Mouse (Mus musculus): Measurements from ENCODE around the gene Lypd8. TPM values are rescaled to one million over a fixed set of nuclear protein-coding genes. Genes with fewer than 3 reads are reported as not detected.

Lypd8 gene
- polyA plus RNA-seq, 1 experiment: not detected

DNA sequence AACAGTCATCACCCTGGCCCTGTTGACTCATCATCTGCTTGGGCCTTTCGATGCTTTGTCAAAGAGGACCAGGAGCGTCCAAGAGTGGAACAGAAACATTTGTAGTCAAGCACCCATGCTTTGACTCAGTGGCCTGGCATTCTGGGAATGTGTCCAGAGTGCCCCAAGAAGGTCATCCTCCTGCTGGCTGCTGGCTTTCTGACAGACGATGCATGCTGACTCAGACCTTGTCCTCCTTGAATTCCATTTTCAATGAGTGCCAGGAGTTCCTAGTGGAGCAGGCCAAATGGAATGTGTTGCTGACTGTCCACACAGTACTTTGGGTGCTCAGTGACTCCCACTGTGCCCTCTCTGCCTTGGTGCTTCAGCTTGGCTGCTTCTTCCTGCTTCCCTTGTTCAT is 44.1 kb upstream of the Lypd8 start:
- no peaks in the 10 kb centered on the region for H3K4me1 ChIP-seq (ENCODE audit: control insufficient read depth, insufficient read depth, low read length)
- no peak overlapping the region for H3K9ac ChIP-seq (ENCODE audit: low read depth, poor library complexity, severe bottlenecking)

DNA sequence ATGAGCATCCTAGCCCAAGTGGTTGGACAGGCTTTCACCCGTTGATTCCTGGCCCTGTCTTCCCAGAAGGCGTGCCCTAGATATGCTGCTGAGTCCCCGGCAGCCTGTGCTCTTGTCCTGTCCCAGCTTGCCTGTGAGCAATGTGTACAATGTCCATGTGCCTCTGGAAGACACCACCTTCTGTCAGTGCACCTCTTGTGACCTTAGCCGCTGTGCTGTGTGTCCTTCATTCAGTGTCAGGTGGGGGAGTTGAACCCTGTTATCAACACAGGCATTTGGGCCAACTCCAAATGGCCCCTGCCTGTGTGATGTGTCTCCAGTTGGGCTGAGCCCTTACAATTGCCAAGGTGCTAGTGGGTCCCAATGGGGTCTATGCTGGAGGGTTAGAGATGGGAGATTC is 32.1 kb upstream of the Lypd8 start:
- no peaks in the 10 kb centered on the region for H3K27me3 ChIP-seq (ENCODE audit: control insufficient read depth, insufficient read depth, low read length, poor library complexity, severe bottlenecking)
- H3K4me3 ChIP-seq (ENCODE audit: low read depth, low read length): no peak overlapping the region
- 0 out of 2 replicates have a peak, but pooled peaks cover 2% of the 10 kb centered on the region for H3K36me3 ChIP-seq (ENCODE audit: control insufficient read depth, insufficient read depth, low read length, poor library complexity, severe bottlenecking)

More for the DNA sequence above, 44.1 kb upstream of the Lypd8 start:
- no peak for TF ChIP-seq POLR2A (IDR thresholded peaks at IDR 0.05; ENCODE audit: insufficient read depth, low read length)
- no peak for TF ChIP-seq CTCF (IDR thresholded peaks at IDR 0.05; ENCODE audit: low read depth, low read length)
- no peak for TF ChIP-seq EP300 (IDR thresholded peaks at IDR 0.05; ENCODE audit: insufficient read depth, low read depth, low read length)
- H3K9me3 ChIP-seq (replicated peaks; ENCODE audit: control insufficient read depth, insufficient read depth, low read length, poor library complexity, severe bottlenecking): no peaks in the 10 kb centered on the region
- no peaks in the 10 kb centered on the region for H3K27me3 ChIP-seq (ENCODE audit: control insufficient read depth, insufficient read depth, low read length, poor library complexity, severe bottlenecking)
- peaks cover 15% of the 10 kb centered on the region for H3K36me3 ChIP-seq (ENCODE audit: control insufficient read depth, insufficient read depth, low read length, poor library complexity, severe bottlenecking)
- H3K27ac ChIP-seq (ENCODE audit: insufficient read depth, low read length): no peak overlapping the region
- H3K4me3 ChIP-seq (ENCODE audit: low read depth, low read length): no peak overlapping the region

DNA sequence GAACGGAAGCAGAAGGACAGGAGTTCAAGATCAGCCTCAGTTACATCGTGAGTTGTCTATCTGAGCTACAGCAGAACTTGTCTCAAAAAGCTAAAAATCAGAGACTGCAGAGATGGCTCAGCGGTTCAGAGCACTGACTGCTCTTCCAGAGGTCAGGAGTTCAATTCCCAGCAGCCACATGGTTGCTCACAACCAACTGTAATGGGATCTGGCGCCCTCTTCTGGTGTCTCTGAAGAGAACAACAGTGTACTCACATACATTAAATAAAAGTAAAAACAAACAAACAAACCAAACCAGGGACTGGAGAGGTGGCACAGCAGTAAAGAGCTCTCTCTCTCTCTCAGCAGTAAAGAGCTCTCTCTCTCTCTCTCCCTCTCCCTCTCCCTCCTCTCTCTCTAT is 28.2 kb upstream of the Lypd8 start:
- Histone ChIP-seq H3K4me3 (ENCODE audit: low read depth, low read length) (no peak overlapping the region), H3K4me1 (ENCODE audit: control insufficient read depth, insufficient read depth, low read length) (no peaks in the 10 kb centered on the region), H3K9me3 (replicated peaks; ENCODE audit: control insufficient read depth, insufficient read depth, low read length, poor library complexity, severe bottlenecking) (no peaks in the 10 kb centered on the region), H3K27ac (ENCODE audit: insufficient read depth, low read length) (no peak overlapping the region), H3K36me3 (ENCODE audit: control insufficient read depth, insufficient read depth, low read length, poor library complexity, severe bottlenecking) (no peaks in the 10 kb centered on the region), H3K27me3 (ENCODE audit: control insufficient read depth, insufficient read depth, low read length, poor library complexity, severe bottlenecking) (no peaks in the 10 kb centered on the region), H3K9ac (ENCODE audit: low read depth, poor library complexity, severe bottlenecking) (no peak overlapping the region)
- TF ChIP-seq POLR2A (IDR thresholded peaks at IDR 0.05; ENCODE audit: insufficient read depth, low read length): no peak
- peak; percentile 23 for TF ChIP-seq CTCF (IDR thresholded peaks at IDR 0.05; ENCODE audit: low read depth, low read length)
- TF ChIP-seq EP300 (IDR thresholded peaks at IDR 0.05; ENCODE audit: insufficient read depth, low read depth, low read length): no peak

More for the DNA sequence above, 32.1 kb upstream of the Lypd8 start:
- H3K27ac ChIP-seq (ENCODE audit: insufficient read depth, low read length): no peak overlapping the region
- no peak overlapping the region for H3K9ac ChIP-seq (ENCODE audit: low read depth, poor library complexity, severe bottlenecking)
- H3K9me3 ChIP-seq (replicated peaks; ENCODE audit: control insufficient read depth, insufficient read depth, low read length, poor library complexity, severe bottlenecking): no peaks in the 10 kb centered on the region
- TF ChIP-seq EP300 (IDR thresholded peaks at IDR 0.05; ENCODE audit: insufficient read depth, low read depth, low read length): no peak
- TF ChIP-seq POLR2A (IDR thresholded peaks at IDR 0.05; ENCODE audit: insufficient read depth, low read length): no peak
- no peak for TF ChIP-seq CTCF (IDR thresholded peaks at IDR 0.05; ENCODE audit: low read depth, low read length)
- no peaks in the 10 kb centered on the region for H3K4me1 ChIP-seq (ENCODE audit: control insufficient read depth, insufficient read depth, low read length)

- Histone ChIP-seq H3K36me3 (ENCODE audit: control insufficient read depth, insufficient read depth, low read length, poor library complexity, severe bottlenecking) (no peaks in the 10 kb centered on the region), H3K27me3 (ENCODE audit: control insufficient read depth, insufficient read depth, low read length, poor library complexity, severe bottlenecking) (no peaks in the 10 kb centered on the region), H3K9ac (ENCODE audit: low read depth, poor library complexity, severe bottlenecking) (no peak overlapping the region), H3K9me3 (replicated peaks; ENCODE audit: control insufficient read depth, insufficient read depth, low read length, poor library complexity, severe bottlenecking) (no peaks in the 10 kb centered on the region), H3K27ac (ENCODE audit: insufficient read depth, low read length) (no peak overlapping the region), H3K4me3 (ENCODE audit: low read depth, low read length) (no peak overlapping the region), H3K4me1 (ENCODE audit: control insufficient read depth, insufficient read depth, low read length) (no peaks in the 10 kb centered on the region)
- TF ChIP-seq POLR2A (IDR thresholded peaks at IDR 0.05; ENCODE audit: insufficient read depth, low read length) (no peak), CTCF (IDR thresholded peaks at IDR 0.05; ENCODE audit: low read depth, low read length) (no peak), EP300 (IDR thresholded peaks at IDR 0.05; ENCODE audit: insufficient read depth, low read depth, low read length) (no peak)
Observed at GRCm38 (mm10) chr11:58351179-58351578, 27.7 kb upstream of the Lypd8 start.

GRCm38 (mm10) chr11:58352681-58353548 is 25.9 kb upstream of the Lypd8 start:
- H3K27ac ChIP-seq (ENCODE audit: insufficient read depth, low read length): no peak overlapping the region
- no peak overlapping the region for H3K4me3 ChIP-seq (ENCODE audit: low read depth, low read length)
- TF ChIP-seq CTCF (IDR thresholded peaks at IDR 0.05; ENCODE audit: low read depth, low read length) (peak; percentile 70), POLR2A (IDR thresholded peaks at IDR 0.05; ENCODE audit: insufficient read depth, low read length) (no peak)
- H3K4me1 ChIP-seq (ENCODE audit: control insufficient read depth, insufficient read depth, low read length): no peaks in the 10 kb centered on the region
- H3K36me3 ChIP-seq (ENCODE audit: control insufficient read depth, insufficient read depth, low read length, poor library complexity, severe bottlenecking): no peaks in the 10 kb centered on the region
- H3K9ac ChIP-seq (ENCODE audit: low read depth, poor library complexity, severe bottlenecking): no peak overlapping the region
- H3K27me3 ChIP-seq (ENCODE audit: control insufficient read depth, insufficient read depth, low read length, poor library complexity, severe bottlenecking): no peaks in the 10 kb centered on the region
- H3K9me3 ChIP-seq (replicated peaks; ENCODE audit: control insufficient read depth, insufficient read depth, low read length, poor library complexity, severe bottlenecking): no peaks in the 10 kb centered on the region

DNA sequence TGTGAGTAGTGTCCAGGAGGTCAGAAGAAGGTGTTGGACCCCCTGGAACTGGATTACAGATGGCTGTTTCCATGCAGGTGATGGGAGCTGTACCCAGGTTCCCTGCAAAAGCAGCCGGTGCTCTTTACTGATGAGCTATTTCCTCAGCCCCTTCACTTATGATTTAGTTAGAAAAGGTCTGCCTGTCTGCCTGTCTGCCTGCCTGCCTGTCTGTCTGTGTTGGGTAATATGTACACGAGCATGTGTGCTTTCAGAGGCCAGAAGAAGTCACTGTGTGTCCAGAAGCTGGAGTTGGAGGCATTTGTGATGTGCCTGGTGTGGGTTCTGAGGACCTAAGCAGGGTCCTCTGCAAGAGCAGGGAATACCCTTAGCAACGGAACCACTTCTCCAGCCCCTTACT is 25.1 kb upstream of the Lypd8 start:
- no peaks in the 10 kb centered on the region for H3K36me3 ChIP-seq (ENCODE audit: control insufficient read depth, insufficient read depth, low read length, poor library complexity, severe bottlenecking)
- H3K4me3 ChIP-seq (ENCODE audit: low read depth, low read length): no peak overlapping the region
- H3K9ac ChIP-seq (ENCODE audit: low read depth, poor library complexity, severe bottlenecking): no peak overlapping the region
- TF ChIP-seq EP300 (IDR thresholded peaks at IDR 0.05; ENCODE audit: insufficient read depth, low read depth, low read length) (no peak), POLR2A (IDR thresholded peaks at IDR 0.05; ENCODE audit: insufficient read depth, low read length) (no peak), CTCF (IDR thresholded peaks at IDR 0.05; ENCODE audit: low read depth, low read length) (no peak)
- H3K9me3 ChIP-seq (replicated peaks; ENCODE audit: control insufficient read depth, insufficient read depth, low read length, poor library complexity, severe bottlenecking): no peaks in the 10 kb centered on the region
- H3K4me1 ChIP-seq (ENCODE audit: control insufficient read depth, insufficient read depth, low read length): no peaks in the 10 kb centered on the region
- H3K27ac ChIP-seq (ENCODE audit: insufficient read depth, low read length): no peak overlapping the region
- no peaks in the 10 kb centered on the region for H3K27me3 ChIP-seq (ENCODE audit: control insufficient read depth, insufficient read depth, low read length, poor library complexity, severe bottlenecking)
